ENCODE assay signal across 12 mouse cellular contexts in genomic region chr12:32053637-32054366, GRCm38 (mm10). TPM values are rescaled to one million over a fixed set of nuclear protein-coding genes. Genes with fewer than 3 reads are reported as not detected.
DNase-seq lines count a peak whose midpoint lies in the region; ATAC-seq and TF ChIP-seq lines count a peak whose summit lies in the region.
"Had no signal": no experiment of that assay in that cellular context is flagged by ENCODE, and none has a peak within 500 bp of the region (broad histone marks: within the 10 kb centered on the region; RNA-seq: fewer than 3 reads in every experiment).

No protein-coding gene starts in this region.

- H3K4me3 ChIP-seq in hindbrain, embryonic 10.5 days = no peak overlapping the region
- H3K4me3 ChIP-seq in hindbrain, postnatal 0 days (ENCODE audit: low read length) = no peak overlapping the region
- H3K4me3 ChIP-seq in midbrain, embryonic 10.5 days = no peak overlapping the region
- H3K4me3 ChIP-seq in midbrain, embryonic 15.5 days = no peak overlapping the region
- peak overlapping the region; percentile 30 for H3K4me3 ChIP-seq in liver, embryonic 16.5 days (ENCODE audit: low read depth, low read length)
- H3K4me3 ChIP-seq in stomach, embryonic 15.5 days (replicated peaks) = no peak overlapping the region

- no peak for TF ChIP-seq CTCF in hindbrain, postnatal 0 days (IDR thresholded peaks at IDR 0.05; ENCODE audit: low read depth)

- H3K27ac ChIP-seq in hindbrain, embryonic 10.5 days = 0 out of 2 replicates have a peak overlapping the region, but pooled peaks have one; percentile 25
- no peak overlapping the region for H3K27ac ChIP-seq in hindbrain, postnatal 0 days
- peak overlapping the region; percentile 28; the same call in 1 of the 2 replicates for H3K27ac ChIP-seq in midbrain, embryonic 10.5 days (replicated peaks)
- no peak overlapping the region for H3K27ac ChIP-seq in midbrain, embryonic 15.5 days
- H3K27ac ChIP-seq in liver, embryonic 16.5 days (ENCODE audit: low read length) = peak overlapping the region; percentile 90
- H3K27ac ChIP-seq in stomach, embryonic 15.5 days = 0 out of 2 replicates have a peak overlapping the region, but pooled peaks have one; percentile 1

- no peak for DNase-seq in hindbrain, embryonic 10.5 days (ENCODE audit: low spot score)
- DNase-seq in hindbrain, postnatal 0 days (ENCODE audit: low spot score) = no peak
- DNase-seq in midbrain, embryonic 10.5 days (ENCODE audit: low spot score) = no peak
- DNase-seq in gastrocnemius, postnatal 25 days = no peak
- DNase-seq: adrenal gland, postnatal 25 days; cerebellum, adult 11 months; heart, postnatal 4 days; kidney, adult 9 months; right cerebral cortex, postnatal 25 days had no signal

- no peaks in the 10 kb centered on the region for H3K9me3 ChIP-seq in hindbrain, embryonic 10.5 days
- H3K9me3 ChIP-seq in hindbrain, postnatal 0 days (ENCODE audit: low read length) = no peaks in the 10 kb centered on the region
- H3K9me3 ChIP-seq in midbrain, embryonic 10.5 days (replicated peaks) = no peaks in the 10 kb centered on the region
- no peaks in the 10 kb centered on the region for H3K9me3 ChIP-seq in midbrain, embryonic 15.5 days
- no peaks in the 10 kb centered on the region for H3K9me3 ChIP-seq in liver, embryonic 16.5 days (replicated peaks; ENCODE audit: control insufficient read depth, low read length)
- no peaks in the 10 kb centered on the region for H3K9me3 ChIP-seq in stomach, embryonic 15.5 days

- H3K27me3 ChIP-seq in hindbrain, embryonic 10.5 days (ENCODE audit: insufficient read depth, poor library complexity, severe bottlenecking) = no peaks in the 10 kb centered on the region
- no peaks in the 10 kb centered on the region for H3K27me3 ChIP-seq in hindbrain, postnatal 0 days (ENCODE audit: insufficient read depth, low read length)
- no peaks in the 10 kb centered on the region for H3K27me3 ChIP-seq in midbrain, embryonic 10.5 days (ENCODE audit: low read depth, poor library complexity, severe bottlenecking)
- H3K27me3 ChIP-seq in midbrain, embryonic 15.5 days (replicated peaks) = no peaks in the 10 kb centered on the region
- no peaks in the 10 kb centered on the region for H3K27me3 ChIP-seq in liver, embryonic 16.5 days (ENCODE audit: control insufficient read depth, insufficient read depth, low read depth, low read length)
- no peaks in the 10 kb centered on the region for H3K27me3 ChIP-seq in stomach, embryonic 15.5 days (replicated peaks)

- no peak overlapping the region for H3K9ac ChIP-seq in hindbrain, postnatal 0 days (replicated peaks; ENCODE audit: low read length)
- H3K9ac ChIP-seq in midbrain, embryonic 15.5 days = no peak overlapping the region
- peak overlapping the region; percentile 66 for H3K9ac ChIP-seq in liver, embryonic 16.5 days (ENCODE audit: low read depth, low read length)
- H3K9ac ChIP-seq in stomach, embryonic 15.5 days = no peak overlapping the region

- no peaks in the 10 kb centered on the region for H3K36me3 ChIP-seq in hindbrain, embryonic 10.5 days
- no peaks in the 10 kb centered on the region for H3K36me3 ChIP-seq in hindbrain, postnatal 0 days (ENCODE audit: insufficient read depth, low read length)
- H3K36me3 ChIP-seq in midbrain, embryonic 10.5 days = peaks cover 7% of the 10 kb centered on the region
- H3K36me3 ChIP-seq in midbrain, embryonic 15.5 days (replicated peaks) = no peaks in the 10 kb centered on the region
- no peaks in the 10 kb centered on the region for H3K36me3 ChIP-seq in liver, embryonic 16.5 days (ENCODE audit: control insufficient read depth, insufficient read depth)
- no peaks in the 10 kb centered on the region for H3K36me3 ChIP-seq in stomach, embryonic 15.5 days

- peaks cover 11% of the 10 kb centered on the region for H3K4me1 ChIP-seq in hindbrain, embryonic 10.5 days (replicated peaks)
- peaks cover 4% of the 10 kb centered on the region; the same call in 1 of the 2 replicates for H3K4me1 ChIP-seq in hindbrain, postnatal 0 days (ENCODE audit: insufficient read depth, low read length)
- H3K4me1 ChIP-seq in midbrain, embryonic 10.5 days = peaks cover 22% of the 10 kb centered on the region
- H3K4me1 ChIP-seq in midbrain, embryonic 15.5 days = peaks cover 50% of the 10 kb centered on the region
- H3K4me1 ChIP-seq in liver, embryonic 16.5 days (ENCODE audit: control insufficient read depth, low read depth, low read length) = peaks cover 60% of the 10 kb centered on the region
- H3K4me1 ChIP-seq in stomach, embryonic 15.5 days = 0 out of 2 replicates have a peak, but pooled peaks cover 2% of the 10 kb centered on the region

- no peak for ATAC-seq in hindbrain, postnatal 0 days
- no peak for ATAC-seq in midbrain, embryonic 15.5 days (replicated peaks)
- no peak for ATAC-seq in liver, embryonic 16.5 days (ENCODE audit: low read depth)
- no peak for ATAC-seq in stomach, embryonic 15.5 days (ENCODE audit: insufficient read depth, low FRiP score, low read depth)

- WGBS in hindbrain, embryonic 10.5 days = 77% methylated on average over 11 of the region's 11 CpGs
- WGBS in hindbrain, postnatal 0 days = 66% methylated on average over 11 of the region's 11 CpGs
- 68% methylated on average over 11 of the region's 11 CpGs for WGBS in midbrain, embryonic 10.5 days
- 52% methylated on average over 11 of the region's 11 CpGs for WGBS in midbrain, embryonic 15.5 days
- WGBS in liver, embryonic 16.5 days (ENCODE audit: insufficient replicate concordance) = 54% methylated on average over 11 of the region's 11 CpGs
- WGBS in stomach, embryonic 15.5 days = 45% methylated on average over 11 of the region's 11 CpGs

- H3K4me2 ChIP-seq in hindbrain, postnatal 0 days (ENCODE audit: low read depth, low read length) = no peak overlapping the region
- H3K4me2 ChIP-seq in midbrain, embryonic 15.5 days = no peak overlapping the region
- H3K4me2 ChIP-seq in liver, embryonic 16.5 days (ENCODE audit: low read depth, low read length) = peak overlapping the region; percentile 57
- H3K4me2 ChIP-seq in stomach, embryonic 15.5 days = peak overlapping the region; percentile 2

RNA-seq across cellular contexts. Expression of gene Prkar2b, which starts 7.3 kb away (rescaled TPM):
- 32.9 and 40.4 TPM in 2 replicates for polyA plus RNA-seq in hindbrain, embryonic 10.5 days (2016; fragmentation: Nextera tagmentation; extraction: Ambion mirVana)
- total RNA-seq in hindbrain, postnatal 0 days (2014; rRNA removed) = 124 and 163 TPM in 2 replicates
- 97.3 and 102 TPM in 2 replicates for polyA plus RNA-seq in hindbrain, postnatal 0 days (2015; fragmentation: Nextera tagmentation; extraction: Ambion mirVana)
- 36.6 and 40.0 TPM in 2 replicates for polyA plus RNA-seq in midbrain, embryonic 10.5 days (2016; fragmentation: Nextera tagmentation; extraction: Ambion mirVana)
- 146 and 148 TPM in 2 replicates for polyA plus RNA-seq in midbrain, embryonic 15.5 days (2015; fragmentation: Nextera tagmentation; extraction: Ambion mirVana)
- 51.1 and 53.8 TPM in 2 replicates for polyA plus RNA-seq in liver, embryonic 16.5 days (2015; fragmentation: Nextera tagmentation; extraction: Ambion mirVana)
- 28.9 and 29.6 TPM in 2 replicates for polyA plus RNA-seq in stomach, embryonic 15.5 days (2015; fragmentation: Nextera tagmentation; extraction: Ambion mirVana)
- 10 to 100 TPM in 1 of 2 experiments, under 1 TPM in 1; 1.00 to 12.7 TPM for total RNA-seq in gastrocnemius, postnatal 25 days (2021)

Comparison
In these comparisons a context has a peak if more than half of its experiments do, and no peak if none do; other contexts are left out.
1. H3K27ac ChIP-seq: peak in hindbrain, embryonic 10.5 days (single experiment), midbrain, embryonic 10.5 days (single experiment), liver, embryonic 16.5 days (single experiment) and stomach, embryonic 15.5 days (single experiment); none in hindbrain, postnatal 0 days (single experiment) and midbrain, embryonic 15.5 days (single experiment).
2. H3K4me2 ChIP-seq: peak in liver, embryonic 16.5 days (single experiment) and stomach, embryonic 15.5 days (single experiment); none in hindbrain, postnatal 0 days (single experiment) and midbrain, embryonic 15.5 days (single experiment).